Mouse (Mus musculus): Measurements from ENCODE around the gene Thsd4. TPM values are rescaled to one million over a fixed set of nuclear protein-coding genes. Genes with fewer than 3 reads are reported as not detected.

The Thsd4 gene
- polyA plus RNA-seq, 1 experiment from 2014 or later: 5.1 TPM

DNA sequence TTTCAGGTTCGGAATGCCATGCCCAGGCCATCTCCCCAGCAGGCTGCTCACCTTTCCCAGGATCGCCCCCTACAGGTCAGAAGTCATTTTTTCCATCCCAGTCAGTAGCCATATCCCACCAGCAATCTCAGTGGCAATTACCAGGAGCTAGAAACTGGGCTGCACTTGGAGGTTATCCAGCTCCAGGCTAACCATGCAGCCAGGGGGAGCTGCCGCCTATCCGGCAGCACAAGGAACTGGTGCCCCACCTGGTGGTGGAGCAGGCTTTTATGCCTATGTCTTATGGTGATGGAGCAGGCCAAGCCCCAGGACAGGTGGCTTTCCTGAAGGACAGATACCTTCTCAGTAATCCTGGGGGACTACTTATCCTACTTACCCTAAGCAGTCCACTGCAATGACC, 26.3 kb upstream of the Thsd4 start:
- Histone ChIP-seq H3K36me3 (ENCODE audit: control insufficient read depth, insufficient read depth, low read length) (no peaks in the 10 kb centered on the region), H3K9me3 (ENCODE audit: control insufficient read depth, low read length) (no peaks in the 10 kb centered on the region), H3K4me1 (replicated peaks; ENCODE audit: control insufficient read depth, insufficient read depth, low read length) (no peaks in the 10 kb centered on the region), H3K27ac (ENCODE audit: low read depth, low read length) (no peak overlapping the region), H3K4me2 (replicated peaks; ENCODE audit: low read depth, low read length) (no peak overlapping the region), H3K9ac (ENCODE audit: low read depth, low read length) (no peak overlapping the region), H3K4me3 (ENCODE audit: low read depth, low read length) (no peak overlapping the region), H3K27me3 (ENCODE audit: control insufficient read depth, insufficient read depth, low read length) (peaks cover 3% of the 10 kb centered on the region; the same call in 1 of the 2 replicates)
- WGBS: 29% methylated on average over 4 of the region's 4 CpGs
- ATAC-seq (ENCODE audit: low FRiP score) (no peak), DNase-seq (ENCODE audit: low spot score) (peak; percentile 29)

DNA sequence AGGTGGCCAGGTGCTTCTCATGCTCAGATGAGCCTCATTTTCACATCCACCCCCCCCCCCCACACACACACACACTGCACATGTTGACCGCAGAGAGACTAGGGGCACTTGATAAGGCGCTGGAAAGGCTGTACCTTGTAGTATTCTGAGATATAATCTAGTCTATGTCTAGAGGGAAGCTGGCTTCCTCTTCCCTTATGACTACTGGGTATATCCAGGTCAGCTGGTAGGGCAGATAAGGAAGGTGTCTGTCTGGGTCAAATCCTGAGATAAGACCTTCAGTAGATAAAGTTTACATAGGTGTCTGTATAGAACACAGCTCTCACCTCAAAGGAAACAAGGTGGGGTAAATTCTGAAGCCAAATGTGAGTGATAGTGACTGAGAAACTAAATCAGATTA, 24.3 kb upstream of the Thsd4 start:
- no peak overlapping the region for H3K27ac ChIP-seq (ENCODE audit: low read depth, low read length)
- no peaks in the 10 kb centered on the region for H3K36me3 ChIP-seq (ENCODE audit: control insufficient read depth, insufficient read depth, low read length)
- WGBS: 87% methylated on average over 2 of the region's 2 CpGs
- no peaks in the 10 kb centered on the region for H3K4me1 ChIP-seq (replicated peaks; ENCODE audit: control insufficient read depth, insufficient read depth, low read length)
- no peak overlapping the region for H3K4me3 ChIP-seq (ENCODE audit: low read depth, low read length)
- H3K9me3 ChIP-seq (ENCODE audit: control insufficient read depth, low read length): no peaks in the 10 kb centered on the region
- ATAC-seq (ENCODE audit: low FRiP score) (no peak), DNase-seq (ENCODE audit: low spot score) (no peak)
- no peak overlapping the region for H3K9ac ChIP-seq (ENCODE audit: low read depth, low read length)
- peaks cover 3% of the 10 kb centered on the region; the same call in 1 of the 2 replicates for H3K27me3 ChIP-seq (ENCODE audit: control insufficient read depth, insufficient read depth, low read length)
- no peak overlapping the region for H3K4me2 ChIP-seq (replicated peaks; ENCODE audit: low read depth, low read length)

DNA sequence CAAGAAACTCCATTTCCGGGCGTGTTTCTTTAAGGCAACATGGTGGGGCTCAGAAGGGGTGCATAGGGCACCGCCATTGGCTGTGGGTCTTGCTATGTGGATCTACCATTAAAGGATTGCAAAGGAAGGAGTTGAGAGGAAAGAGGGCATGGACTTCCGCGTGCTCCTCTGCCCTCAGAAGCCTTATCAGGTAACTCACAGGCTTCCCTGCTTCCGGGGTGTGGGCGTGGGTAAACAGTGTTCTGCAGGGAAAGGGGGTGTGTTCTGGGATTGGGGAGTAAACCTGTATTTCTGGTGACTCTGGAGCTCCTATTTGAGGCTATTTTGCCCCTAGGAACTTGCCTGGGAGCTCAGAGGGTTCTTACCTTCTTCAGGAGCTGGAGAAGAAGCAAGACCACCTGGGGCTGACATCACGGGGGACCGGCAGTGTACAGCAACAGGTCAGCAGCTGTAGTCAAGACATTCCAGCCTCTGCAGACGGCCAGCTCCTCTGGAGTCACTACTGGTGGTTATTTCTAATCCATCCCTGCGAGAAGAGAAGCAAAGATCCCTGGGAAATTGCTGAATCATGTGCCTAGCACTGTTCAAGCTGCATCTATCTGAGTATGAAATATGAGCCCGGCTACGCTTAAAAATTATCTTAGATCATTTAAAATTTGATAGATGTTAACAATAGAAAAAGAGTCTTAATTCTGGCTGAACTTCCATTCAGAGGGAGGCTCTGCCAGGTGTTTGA, 23.7 kb upstream of the Thsd4 start:
- H3K4me1 ChIP-seq (replicated peaks; ENCODE audit: control insufficient read depth, insufficient read depth, low read length): no peaks in the 10 kb centered on the region
- no peaks in the 10 kb centered on the region for H3K36me3 ChIP-seq (ENCODE audit: control insufficient read depth, insufficient read depth, low read length)
- ATAC-seq (ENCODE audit: low FRiP score) (no peak), DNase-seq (ENCODE audit: low spot score) (no peak)
- H3K4me2 ChIP-seq (replicated peaks; ENCODE audit: low read depth, low read length): no peak overlapping the region
- no peak overlapping the region for H3K4me3 ChIP-seq (ENCODE audit: low read depth, low read length)
- no peak overlapping the region for H3K27ac ChIP-seq (ENCODE audit: low read depth, low read length)
- no peak overlapping the region for H3K9ac ChIP-seq (ENCODE audit: low read depth, low read length)
- H3K9me3 ChIP-seq (ENCODE audit: control insufficient read depth, low read length): no peaks in the 10 kb centered on the region
- WGBS: 79% methylated on average over 13 of the region's 13 CpGs
- H3K27me3 ChIP-seq (ENCODE audit: control insufficient read depth, insufficient read depth, low read length): peaks cover 3% of the 10 kb centered on the region; the same call in 1 of the 2 replicates

DNA sequence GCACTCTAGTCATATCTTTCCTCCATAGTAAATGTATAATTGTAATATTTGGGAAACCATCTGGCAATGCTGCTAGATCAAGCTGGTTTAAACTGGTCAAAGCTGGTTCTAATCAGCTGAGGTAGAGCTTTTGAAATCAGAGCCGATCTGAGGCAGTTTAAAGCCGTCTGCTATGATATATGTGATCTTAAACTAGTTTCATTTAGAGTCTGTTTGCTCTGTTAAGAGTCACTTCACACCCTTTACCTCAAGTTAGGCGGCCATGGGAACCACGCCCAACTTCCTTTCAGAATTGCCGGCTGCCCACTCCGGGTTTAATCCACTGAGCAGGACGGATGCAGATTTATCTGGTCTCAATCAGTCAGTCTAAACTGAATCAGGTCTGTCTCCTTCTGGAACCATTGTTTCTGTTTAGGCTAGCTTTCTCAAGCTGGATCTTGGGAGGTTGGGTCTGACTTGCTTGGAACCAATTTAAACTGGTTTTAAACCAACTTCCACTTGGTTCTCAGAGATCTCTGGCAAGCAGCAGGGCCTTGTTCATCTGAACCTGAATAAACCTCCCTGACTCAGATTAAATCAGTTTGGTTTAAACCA, 21.7 kb upstream of the Thsd4 start:
- no peaks in the 10 kb centered on the region for H3K4me1 ChIP-seq (replicated peaks; ENCODE audit: control insufficient read depth, insufficient read depth, low read length)
- H3K36me3 ChIP-seq (ENCODE audit: control insufficient read depth, insufficient read depth, low read length): no peaks in the 10 kb centered on the region
- H3K27me3 ChIP-seq (ENCODE audit: control insufficient read depth, insufficient read depth, low read length): peaks cover 3% of the 10 kb centered on the region; the same call in 1 of the 2 replicates
- no peak overlapping the region for H3K9ac ChIP-seq (ENCODE audit: low read depth, low read length)
- no peak overlapping the region for H3K4me3 ChIP-seq (ENCODE audit: low read depth, low read length)
- DNase-seq (ENCODE audit: low spot score) (no peak), ATAC-seq (ENCODE audit: low FRiP score) (no peak)
- WGBS: 87% methylated on average over 7 of the region's 7 CpGs
- H3K27ac ChIP-seq (ENCODE audit: low read depth, low read length): no peak overlapping the region
- H3K4me2 ChIP-seq (replicated peaks; ENCODE audit: low read depth, low read length): no peak overlapping the region
- no peaks in the 10 kb centered on the region for H3K9me3 ChIP-seq (ENCODE audit: control insufficient read depth, low read length)

DNA sequence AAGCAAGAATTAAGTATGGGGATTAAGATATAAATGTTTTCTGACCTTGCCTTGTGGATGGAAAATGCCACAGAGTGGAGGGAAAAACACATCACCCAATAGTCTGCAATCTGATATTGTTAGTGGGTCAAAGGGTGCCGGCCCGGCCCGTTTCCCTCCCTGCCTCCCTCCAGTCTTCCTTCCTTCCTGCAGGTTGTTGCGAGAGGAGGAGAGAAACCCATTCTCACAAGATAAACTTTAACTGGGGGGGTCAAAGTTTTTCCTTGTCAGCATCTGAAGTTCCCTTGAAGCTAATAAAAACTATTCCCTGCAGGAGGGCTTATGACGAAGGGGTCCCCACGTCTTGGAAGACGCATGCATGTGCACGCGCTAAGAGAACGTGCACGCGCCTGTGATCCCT, 8.5 kb upstream of the Thsd4 start:
- ATAC-seq (ENCODE audit: low FRiP score): no peak

DNA sequence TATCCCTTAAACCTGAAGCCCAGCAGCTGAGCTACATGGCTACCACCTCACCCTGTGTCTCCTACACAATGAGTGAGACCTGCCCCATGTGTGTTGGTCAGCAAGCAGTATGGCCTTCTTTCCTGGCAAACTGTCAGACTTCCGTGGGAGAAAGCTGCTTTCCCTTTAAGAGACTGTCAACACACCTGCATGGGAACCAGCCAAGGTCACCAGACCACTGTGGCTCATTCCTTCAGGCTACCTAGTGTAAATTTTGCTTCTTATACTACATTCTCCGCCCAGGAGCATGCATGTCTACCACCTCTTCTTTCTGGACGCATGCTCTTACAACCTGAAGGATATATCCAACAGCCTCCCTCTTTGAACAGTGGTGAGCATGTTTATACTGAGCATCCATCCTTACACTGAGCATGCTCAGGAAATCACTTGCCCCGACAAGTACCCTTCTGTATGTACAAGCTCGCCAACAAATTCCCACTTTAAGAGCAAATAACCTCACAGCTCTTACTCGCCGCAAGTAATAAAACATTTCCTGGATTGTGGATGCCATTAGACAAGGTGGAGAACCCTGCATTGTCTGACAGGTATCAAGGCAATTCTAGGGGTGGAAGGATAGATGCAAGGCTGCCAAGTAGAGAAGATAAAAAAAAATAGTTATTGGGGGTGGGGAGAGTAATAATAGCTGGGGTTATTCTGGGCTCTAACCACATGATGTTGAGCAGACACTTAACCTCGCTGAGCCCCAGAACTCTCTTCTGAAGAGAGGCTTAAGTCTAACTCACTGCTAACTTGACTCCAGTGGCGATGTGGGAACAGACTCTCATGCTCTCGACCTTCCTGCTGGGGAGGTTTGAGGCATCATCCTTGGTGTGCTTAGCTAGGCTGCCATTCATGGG, 7.8 kb upstream of the Thsd4 start:
- no peak for DNase-seq (ENCODE audit: low spot score)
- Histone ChIP-seq H3K4me3 (ENCODE audit: low read depth, low read length) (no peak overlapping the region), H3K36me3 (ENCODE audit: control insufficient read depth, insufficient read depth, low read length) (no peaks in the 10 kb centered on the region), H3K9ac (ENCODE audit: low read depth, low read length) (no peak overlapping the region), H3K27ac (ENCODE audit: low read depth, low read length) (no peak overlapping the region), H3K9me3 (ENCODE audit: control insufficient read depth, low read length) (no peaks in the 10 kb centered on the region), H3K27me3 (ENCODE audit: control insufficient read depth, insufficient read depth, low read length) (no peaks in the 10 kb centered on the region), H3K4me1 (replicated peaks; ENCODE audit: control insufficient read depth, insufficient read depth, low read length) (no peaks in the 10 kb centered on the region), H3K4me2 (replicated peaks; ENCODE audit: low read depth, low read length) (no peak overlapping the region)
- no peak for ATAC-seq (ENCODE audit: low FRiP score)
- WGBS: 89% methylated on average over 10 of the region's 10 CpGs

More for the DNA sequence above, 8.5 kb upstream of the Thsd4 start:
- Histone ChIP-seq H3K27ac (ENCODE audit: low read depth, low read length) (no peak overlapping the region), H3K9ac (ENCODE audit: low read depth, low read length) (no peak overlapping the region), H3K4me1 (replicated peaks; ENCODE audit: control insufficient read depth, insufficient read depth, low read length) (no peaks in the 10 kb centered on the region), H3K4me2 (replicated peaks; ENCODE audit: low read depth, low read length) (no peak overlapping the region), H3K27me3 (ENCODE audit: control insufficient read depth, insufficient read depth, low read length) (no peaks in the 10 kb centered on the region), H3K9me3 (ENCODE audit: control insufficient read depth, low read length) (no peaks in the 10 kb centered on the region), H3K36me3 (ENCODE audit: control insufficient read depth, insufficient read depth, low read length) (no peaks in the 10 kb centered on the region), H3K4me3 (ENCODE audit: low read depth, low read length) (no peak overlapping the region)
- 82% methylated on average over 12 of the region's 12 CpGs for WGBS
- no peak for DNase-seq (ENCODE audit: low spot score)

DNA sequence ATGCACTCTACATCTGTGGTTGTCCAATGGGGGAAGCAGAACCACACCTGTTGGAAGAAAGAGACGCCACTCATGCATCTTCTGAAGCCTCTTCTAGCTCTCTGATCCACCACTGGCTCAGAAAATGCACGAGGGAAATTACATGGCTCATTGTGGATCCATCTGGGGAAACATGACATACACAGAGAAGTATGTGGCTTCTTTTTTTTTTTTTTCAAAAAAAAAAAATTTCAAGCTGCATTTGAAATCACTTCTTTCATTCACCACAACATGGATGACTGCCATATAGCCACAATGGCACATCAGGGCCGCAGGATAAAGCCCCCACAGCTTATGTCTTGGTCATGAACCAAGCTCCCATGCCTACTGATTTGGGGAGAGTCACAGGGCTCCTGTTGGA, 6.4 kb upstream of the Thsd4 start:
- ATAC-seq (ENCODE audit: low FRiP score) (no peak), DNase-seq (ENCODE audit: low spot score) (no peak)
- Histone ChIP-seq H3K4me3 (ENCODE audit: low read depth, low read length) (no peak overlapping the region), H3K36me3 (ENCODE audit: control insufficient read depth, insufficient read depth, low read length) (no peaks in the 10 kb centered on the region), H3K9ac (ENCODE audit: low read depth, low read length) (no peak overlapping the region), H3K27ac (ENCODE audit: low read depth, low read length) (no peak overlapping the region), H3K4me2 (replicated peaks; ENCODE audit: low read depth, low read length) (no peak overlapping the region), H3K27me3 (ENCODE audit: control insufficient read depth, insufficient read depth, low read length) (no peaks in the 10 kb centered on the region), H3K9me3 (ENCODE audit: control insufficient read depth, low read length) (no peaks in the 10 kb centered on the region), H3K4me1 (replicated peaks; ENCODE audit: control insufficient read depth, insufficient read depth, low read length) (no peaks in the 10 kb centered on the region)
- WGBS: 77% methylated on average over 3 of the region's 3 CpGs

DNA sequence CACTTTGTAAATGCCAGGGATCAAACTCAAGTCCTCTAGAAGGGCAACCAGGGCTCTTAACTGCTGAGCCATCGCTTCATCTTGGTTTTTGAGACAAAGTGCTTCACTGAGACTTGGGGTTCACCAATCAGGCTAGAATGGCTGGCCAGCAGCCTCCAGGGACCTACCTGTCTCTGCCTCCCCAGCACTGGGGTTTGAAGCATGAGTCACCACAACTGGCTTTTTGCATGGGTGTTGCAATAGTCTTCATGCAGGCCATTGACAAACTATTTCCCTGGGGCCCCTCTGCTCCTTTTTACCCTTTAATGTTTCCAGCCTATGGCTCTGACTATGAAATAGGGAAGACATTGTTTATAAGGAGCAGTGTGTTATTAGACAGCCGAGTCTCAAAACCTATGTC, 6.0 kb upstream of the Thsd4 start:
- WGBS: 84% methylated on average over 2 of the region's 2 CpGs
- H3K4me2 ChIP-seq (replicated peaks; ENCODE audit: low read depth, low read length): no peak overlapping the region
- H3K9me3 ChIP-seq (ENCODE audit: control insufficient read depth, low read length): no peaks in the 10 kb centered on the region
- DNase-seq (ENCODE audit: low spot score) (no peak), ATAC-seq (ENCODE audit: low FRiP score) (no peak)
- no peaks in the 10 kb centered on the region for H3K27me3 ChIP-seq (ENCODE audit: control insufficient read depth, insufficient read depth, low read length)
- no peak overlapping the region for H3K4me3 ChIP-seq (ENCODE audit: low read depth, low read length)
- no peak overlapping the region for H3K9ac ChIP-seq (ENCODE audit: low read depth, low read length)
- no peaks in the 10 kb centered on the region for H3K36me3 ChIP-seq (ENCODE audit: control insufficient read depth, insufficient read depth, low read length)
- no peak overlapping the region for H3K27ac ChIP-seq (ENCODE audit: low read depth, low read length)
- no peaks in the 10 kb centered on the region for H3K4me1 ChIP-seq (replicated peaks; ENCODE audit: control insufficient read depth, insufficient read depth, low read length)

Data from hindbrain, embryonic 11.5 days (tissue).